Mouse (Mus musculus): Measurements from ENCODE around the gene Gm42791. TPM values are rescaled to one million over a fixed set of nuclear protein-coding genes. Genes with fewer than 3 reads are reported as not detected.

Gene Gm42791
- polyA plus RNA-seq, 1 experiment, result not detected

GRCm38 (mm10) chr5:149031199-149031750 lies 36.3 kb upstream of the Gm42791 start:
- Histone ChIP-seq H3K4me1 (ENCODE audit: control insufficient read depth, insufficient read depth, low read length) (no peaks in the 10 kb centered on the region), H3K36me3 (ENCODE audit: control insufficient read depth, insufficient read depth, low read length) (no peaks in the 10 kb centered on the region), H3K27ac (ENCODE audit: insufficient read depth, low read depth, low read length) (peak overlapping the region; percentile 86), H3K27me3 (replicated peaks; ENCODE audit: control insufficient read depth, insufficient read depth, low read length) (no peaks in the 10 kb centered on the region), H3K4me3 (ENCODE audit: insufficient read depth, low read depth, low read length) (peak overlapping the region; percentile 53)
- 1% methylated on average over 30 of the region's 30 CpGs for WGBS
- TF ChIP-seq POLR2A (IDR thresholded peaks at IDR 0.05; ENCODE audit: low read depth, low read length) (peak; percentile 11), CTCF (conservative IDR thresholded peaks at IDR 0.05; ENCODE audit: insufficient read depth, insufficient read length, low read depth, low read length) (0 out of 2 replicates have a peak, but pooled peaks have one; percentile 6)
- DNase-seq, result peak; percentile 80

- Histone ChIP-seq H3K27me3 (replicated peaks; ENCODE audit: control insufficient read depth, insufficient read depth, low read length) (no peaks in the 10 kb centered on the region), H3K36me3 (ENCODE audit: control insufficient read depth, insufficient read depth, low read length) (no peaks in the 10 kb centered on the region), H3K4me3 (ENCODE audit: insufficient read depth, low read depth, low read length) (no peak overlapping the region), H3K4me1 (ENCODE audit: control insufficient read depth, insufficient read depth, low read length) (no peaks in the 10 kb centered on the region), H3K27ac (ENCODE audit: insufficient read depth, low read depth, low read length) (no peak overlapping the region)
- no peak for TF ChIP-seq CTCF (conservative IDR thresholded peaks at IDR 0.05; ENCODE audit: insufficient read depth, insufficient read length, low read depth, low read length)
- no peak for TF ChIP-seq POLR2A (IDR thresholded peaks at IDR 0.05; ENCODE audit: low read depth, low read length)
- no peak for DNase-seq
- WGBS, result 72% methylated on average over 2 of the region's 2 CpGs
Observed at GRCm38 (mm10) chr5:149030103-149030502, 35.2 kb upstream of the Gm42791 start.

- Histone ChIP-seq H3K4me3 (ENCODE audit: insufficient read depth, low read depth, low read length) (no peak overlapping the region), H3K27ac (ENCODE audit: insufficient read depth, low read depth, low read length) (no peak overlapping the region), H3K4me1 (ENCODE audit: control insufficient read depth, insufficient read depth, low read length) (no peaks in the 10 kb centered on the region), H3K36me3 (ENCODE audit: control insufficient read depth, insufficient read depth, low read length) (no peaks in the 10 kb centered on the region), H3K27me3 (replicated peaks; ENCODE audit: control insufficient read depth, insufficient read depth, low read length) (no peaks in the 10 kb centered on the region)
- TF ChIP-seq CTCF (conservative IDR thresholded peaks at IDR 0.05; ENCODE audit: insufficient read depth, insufficient read length, low read depth, low read length) (no peak), POLR2A (IDR thresholded peaks at IDR 0.05; ENCODE audit: low read depth, low read length) (no peak)
- 85% methylated on average over 5 of the region's 5 CpGs for WGBS
- DNase-seq, result no peak
Observed at GRCm38 (mm10) chr5:149028394-149028793, 33.4 kb upstream of the Gm42791 start.

DNA sequence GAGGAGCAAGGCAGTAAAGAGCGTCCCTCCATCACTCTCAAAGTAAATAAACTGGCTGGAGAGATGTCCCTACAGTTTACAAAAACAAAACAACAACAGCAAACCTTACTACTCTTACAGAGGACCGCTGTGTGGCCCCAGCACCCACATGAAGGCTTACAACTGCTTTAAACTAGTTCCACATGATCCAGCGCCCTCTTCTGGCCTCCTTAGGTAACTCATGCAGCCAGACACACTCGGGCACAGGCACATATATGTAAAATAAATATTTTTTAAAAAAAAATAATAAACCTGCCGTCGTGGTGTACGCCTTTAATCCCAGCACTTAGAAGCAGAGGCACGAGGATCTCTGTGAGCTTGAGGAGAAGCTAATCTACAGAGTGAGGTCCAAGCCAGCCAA lies 32.4 kb upstream of the Gm42791 start:
- Histone ChIP-seq H3K36me3 (ENCODE audit: control insufficient read depth, insufficient read depth, low read length) (no peaks in the 10 kb centered on the region), H3K27me3 (replicated peaks; ENCODE audit: control insufficient read depth, insufficient read depth, low read length) (no peaks in the 10 kb centered on the region), H3K4me3 (ENCODE audit: insufficient read depth, low read depth, low read length) (no peak overlapping the region), H3K27ac (ENCODE audit: insufficient read depth, low read depth, low read length) (no peak overlapping the region), H3K4me1 (ENCODE audit: control insufficient read depth, insufficient read depth, low read length) (no peaks in the 10 kb centered on the region)
- 85% methylated on average over 8 of the region's 8 CpGs for WGBS
- DNase-seq, result no peak
- TF ChIP-seq POLR2A (IDR thresholded peaks at IDR 0.05; ENCODE audit: low read depth, low read length) (no peak), CTCF (conservative IDR thresholded peaks at IDR 0.05; ENCODE audit: insufficient read depth, insufficient read length, low read depth, low read length) (0 out of 2 replicates have a peak, but pooled peaks have one; percentile 13)

DNA sequence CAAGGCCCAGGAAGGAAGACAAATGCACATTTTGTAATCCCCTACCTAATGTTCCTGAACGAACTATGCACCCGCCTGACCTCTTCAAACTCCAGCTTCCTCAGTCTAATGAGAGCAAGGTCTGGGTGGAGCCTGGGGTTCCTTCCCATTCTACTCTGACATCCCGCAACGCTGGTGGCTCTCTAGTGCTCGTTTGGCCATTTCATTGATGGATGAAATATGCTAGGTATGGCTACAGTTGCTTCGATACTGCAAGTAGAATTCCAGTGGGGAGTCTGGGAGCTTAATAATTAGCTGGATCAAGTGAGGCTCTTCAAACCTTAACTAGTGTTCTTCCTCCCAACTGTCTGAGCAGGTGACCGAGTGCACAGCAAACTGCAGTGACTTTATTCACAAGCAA lies 26.2 kb upstream of the Gm42791 start:
- H3K27ac ChIP-seq (ENCODE audit: insufficient read depth, low read depth, low read length), result peak overlapping the region; percentile 27; the same call in 1 of the 2 replicates
- peaks cover 14% of the 10 kb centered on the region for H3K4me1 ChIP-seq (ENCODE audit: control insufficient read depth, insufficient read depth, low read length)
- TF ChIP-seq CTCF (conservative IDR thresholded peaks at IDR 0.05; ENCODE audit: insufficient read depth, insufficient read length, low read depth, low read length) (no peak), POLR2A (IDR thresholded peaks at IDR 0.05; ENCODE audit: low read depth, low read length) (no peak)
- WGBS, result 18% methylated on average over 7 of the region's 7 CpGs
- no peaks in the 10 kb centered on the region for H3K36me3 ChIP-seq (ENCODE audit: control insufficient read depth, insufficient read depth, low read length)
- DNase-seq, result peak; percentile 84
- H3K4me3 ChIP-seq (ENCODE audit: insufficient read depth, low read depth, low read length), result no peak overlapping the region
- no peaks in the 10 kb centered on the region for H3K27me3 ChIP-seq (replicated peaks; ENCODE audit: control insufficient read depth, insufficient read depth, low read length)

GRCm38 (mm10) chr5:149020681-149021062 lies 25.7 kb upstream of the Gm42791 start:
- DNase-seq, result no peak
- Histone ChIP-seq H3K4me3 (ENCODE audit: insufficient read depth, low read depth, low read length) (no peak overlapping the region), H3K4me1 (ENCODE audit: control insufficient read depth, insufficient read depth, low read length) (peaks cover 18% of the 10 kb centered on the region), H3K27ac (ENCODE audit: insufficient read depth, low read depth, low read length) (peak overlapping the region; percentile 27; the same call in 1 of the 2 replicates), H3K36me3 (ENCODE audit: control insufficient read depth, insufficient read depth, low read length) (no peaks in the 10 kb centered on the region), H3K27me3 (replicated peaks; ENCODE audit: control insufficient read depth, insufficient read depth, low read length) (no peaks in the 10 kb centered on the region)
- no peak for TF ChIP-seq CTCF (conservative IDR thresholded peaks at IDR 0.05; ENCODE audit: insufficient read depth, insufficient read length, low read depth, low read length)
- TF ChIP-seq POLR2A (IDR thresholded peaks at IDR 0.05; ENCODE audit: low read depth, low read length), result no peak
- 64% methylated on average over 16 of the region's 16 CpGs for WGBS

DNA sequence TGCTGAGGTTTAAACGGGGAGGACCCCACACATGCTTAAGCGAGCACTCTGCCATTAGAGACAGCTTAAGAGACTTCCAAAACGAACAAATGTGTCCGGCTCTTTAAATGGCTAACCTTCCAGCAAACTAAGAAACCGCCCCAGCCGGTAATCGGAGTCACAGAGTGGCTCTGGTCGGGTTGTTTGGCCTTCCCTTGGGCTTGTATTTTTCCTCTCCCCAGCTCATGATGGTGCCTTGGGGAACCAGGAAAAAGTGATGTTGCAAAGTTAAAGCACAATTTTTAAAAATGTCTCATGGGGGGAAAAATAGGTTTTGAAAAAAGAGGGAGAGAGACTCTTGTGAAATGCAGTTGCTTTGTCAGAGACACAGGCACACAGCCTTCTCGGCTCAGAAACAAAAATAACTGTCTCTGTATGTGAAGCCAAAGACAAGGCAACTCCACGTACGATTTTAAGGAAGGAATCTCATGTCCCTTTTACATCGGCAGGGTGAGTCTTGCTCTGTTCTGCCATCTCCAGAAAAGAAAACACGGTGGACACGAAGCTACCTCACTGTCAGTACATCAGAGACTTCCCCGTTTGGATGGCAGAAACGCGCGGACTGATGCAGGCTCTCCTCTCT lies 25.2 kb upstream of the Gm42791 start:
- Histone ChIP-seq H3K4me1 (ENCODE audit: control insufficient read depth, insufficient read depth, low read length) (peaks cover 18% of the 10 kb centered on the region), H3K36me3 (ENCODE audit: control insufficient read depth, insufficient read depth, low read length) (no peaks in the 10 kb centered on the region), H3K4me3 (ENCODE audit: insufficient read depth, low read depth, low read length) (no peak overlapping the region), H3K27ac (ENCODE audit: insufficient read depth, low read depth, low read length) (peak overlapping the region; percentile 27; the same call in 1 of the 2 replicates), H3K27me3 (replicated peaks; ENCODE audit: control insufficient read depth, insufficient read depth, low read length) (no peaks in the 10 kb centered on the region)
- TF ChIP-seq CTCF (conservative IDR thresholded peaks at IDR 0.05; ENCODE audit: insufficient read depth, insufficient read length, low read depth, low read length), result no peak
- TF ChIP-seq POLR2A (IDR thresholded peaks at IDR 0.05; ENCODE audit: low read depth, low read length), result no peak
- WGBS, result 51% methylated on average over 18 of the region's 18 CpGs
- DNase-seq, result no peak
